27 mouse cellular contexts compared by ENCODE assay signal in genomic region chr7:116178916-116179315, GRCm38 (mm10).
A peak's percentile ranks its signal among the peaks of the same experiment; 100 is the strongest.
DNase-seq lines count a peak whose midpoint lies in the region; ATAC-seq lines count a peak whose summit lies in the region.
"Had no signal": no experiment of that assay in that cellular context is flagged by ENCODE, and none has a peak within 500 bp of the region (broad histone marks: within the 10 kb centered on the region; RNA-seq: fewer than 3 reads in every experiment).

No protein-coding gene starts in this region.

- H3K9ac ChIP-seq in kidney, embryonic 14.5 days (ENCODE audit: low read depth, low read length): no peak overlapping the region
- H3K9ac ChIP-seq in midbrain, embryonic 16.5 days (ENCODE audit: low read depth, low read length): no peak overlapping the region
- H3K9ac ChIP-seq: forebrain, postnatal 0 days; heart, embryonic 12.5 days; heart, embryonic 15.5 days; hindbrain, embryonic 13.5 days had no signal

- no peaks in the 10 kb centered on the region for H3K36me3 ChIP-seq in kidney, embryonic 14.5 days (ENCODE audit: control insufficient read depth, insufficient read depth, low read length)
- no peaks in the 10 kb centered on the region for H3K36me3 ChIP-seq in midbrain, embryonic 16.5 days (ENCODE audit: control insufficient read depth, insufficient read depth, low read length)
- H3K36me3 ChIP-seq: hindbrain, embryonic 13.5 days had no signal

- no peak overlapping the region for H3K27ac ChIP-seq in kidney, embryonic 14.5 days (ENCODE audit: low read depth, low read length)
- H3K27ac ChIP-seq in midbrain, embryonic 16.5 days (ENCODE audit: low read length): no peak overlapping the region
- H3K27ac ChIP-seq: forebrain, embryonic 10.5 days; gastrocnemius, adult 2 months; heart, embryonic 15.5 days; hindbrain, embryonic 10.5 days; hindbrain, embryonic 13.5 days had no signal

- H3K9me3 ChIP-seq in kidney, embryonic 14.5 days (ENCODE audit: control insufficient read depth, low read length): no peaks in the 10 kb centered on the region
- no peaks in the 10 kb centered on the region for H3K9me3 ChIP-seq in midbrain, embryonic 16.5 days (replicated peaks; ENCODE audit: control insufficient read depth, low read length, poor library complexity, severe bottlenecking)
- H3K9me3 ChIP-seq: forebrain, embryonic 10.5 days; heart, embryonic 12.5 days; heart, embryonic 15.5 days; hindbrain, embryonic 10.5 days; hindbrain, embryonic 13.5 days had no signal

- H3K4me3 ChIP-seq in kidney, embryonic 14.5 days (ENCODE audit: low read length): no peak overlapping the region
- H3K4me3 ChIP-seq in midbrain, embryonic 16.5 days (ENCODE audit: low read depth, low read length): no peak overlapping the region
- H3K4me3 ChIP-seq: forebrain, embryonic 10.5 days; gastrocnemius, adult 2 months; heart, embryonic 12.5 days; heart, embryonic 15.5 days; hindbrain, embryonic 10.5 days; hindbrain, embryonic 13.5 days had no signal

- ATAC-seq in kidney, embryonic 14.5 days (ENCODE audit: low FRiP score, low TSS enrichment): no peak
- ATAC-seq in midbrain, embryonic 16.5 days: no peak
- ATAC-seq: activated CD4-positive, CD25-positive, alpha-beta regulatory T cell, adult 4 months; forebrain, embryonic 14.5 days; forebrain, postnatal 0 days had no signal

- no peak overlapping the region for H3K4me2 ChIP-seq in kidney, embryonic 14.5 days (replicated peaks; ENCODE audit: low read depth, low read length)
- H3K4me2 ChIP-seq in midbrain, embryonic 16.5 days (ENCODE audit: low read length): no peak overlapping the region
- H3K4me2 ChIP-seq: heart, embryonic 12.5 days; heart, embryonic 15.5 days; hindbrain, embryonic 13.5 days had no signal

- DNase-seq in kidney, adult 11 months: peak; percentile 82
- DNase-seq in kidney, adult 9 months: peak; percentile 82
- DNase-seq in kidney, postnatal 10 days: peak; percentile 44
- peak; percentile 65 to 77 for DNase-seq in kidney, postnatal 36 days
- no peak for DNase-seq in lung, adult 18-20 months
- DNase-seq in lung, postnatal 14 days: no peak
- DNase-seq: adrenal gland, adult 8-10 months; adrenal gland, postnatal 25 days; cerebellum, adult 11-12 months; cerebellum, adult 8-10 months; cerebellum, postnatal 10 days; cerebellum, postnatal 36 days; forebrain, postnatal 0 days; gastrocnemius, adult 2 months; gastrocnemius, postnatal 14 days; heart, adult 18-20 months; heart, postnatal 10 days; heart, postnatal 36 days had no signal

- no peaks in the 10 kb centered on the region for H3K4me1 ChIP-seq in kidney, embryonic 14.5 days (ENCODE audit: control insufficient read depth, insufficient read depth, low read length)
- H3K4me1 ChIP-seq in midbrain, embryonic 16.5 days (ENCODE audit: control insufficient read depth, insufficient read depth, low read length): peaks cover 3% of the 10 kb centered on the region

- WGBS in kidney, embryonic 14.5 days: 75% methylated on average over 3 of the region's 3 CpGs
- WGBS in midbrain, embryonic 16.5 days: 98% methylated on average over 3 of the region's 3 CpGs

- H3K27me3 ChIP-seq in kidney, embryonic 14.5 days (ENCODE audit: control insufficient read depth, insufficient read depth, low read length): no peaks in the 10 kb centered on the region
- H3K27me3 ChIP-seq in midbrain, embryonic 16.5 days (ENCODE audit: control insufficient read depth, insufficient read depth, low read depth, low read length): no peaks in the 10 kb centered on the region
- H3K27me3 ChIP-seq: heart, embryonic 12.5 days; heart, embryonic 15.5 days; hindbrain, embryonic 13.5 days had no signal

Comparison
In these comparisons a context has a peak if more than half of its experiments do, and no peak if none do; other contexts are left out.
1. DNase-seq: peak in kidney, adult 11 months (single experiment), kidney, adult 9 months (single experiment), kidney, postnatal 10 days (single experiment) and kidney, postnatal 36 days (2 of 2); none in lung, adult 18-20 months (0 of 2) and lung, postnatal 14 days (single experiment).